Mouse (Mus musculus) limb, embryonic 13.5 days (tissue): Measurements from ENCODE around the gene Plxna4. TPM values are rescaled to one million over a fixed set of nuclear protein-coding genes. Genes with fewer than 3 reads are reported as not detected.

ENCODE experiments used
- ATAC-seq: fragments of 200-750 bp; cut with Nextera tagmentation; 2 replicates; pipeline ENCODE4 v1.8.0; 2017; ENCODE audit warnings: low read depth, moderate number of reproducible peaks, moderate TSS enrichment; ENCODE audit not compliant: low FRiP score
- H3K27ac ChIP-seq: fragments of 300-500 bp; sonication (generic); 2 replicates; pipeline ENCODE4 v1.5.1; 2015; ENCODE audit warnings: inconsistent platforms, mild to moderate bottlenecking, moderate library complexity
- H3K27me3 ChIP-seq: fragments of 300-500 bp; sonication (generic); 2 replicates; pipeline ENCODE4 v1.6.1; 2015; ENCODE audit warnings: mild to moderate bottlenecking, inconsistent platforms
- H3K36me3 ChIP-seq: fragments of 300-500 bp; sonication (generic); 2 replicates; pipeline ENCODE4 v1.6.1; 2015; ENCODE audit warnings: inconsistent platforms, mild to moderate bottlenecking, moderate library complexity
- H3K4me1 ChIP-seq: fragments of 300-500 bp; sonication (generic); 2 replicates; pipeline ENCODE4 v1.6.1; 2015; ENCODE audit warnings: inconsistent platforms
- H3K4me2 ChIP-seq: fragments of 300-500 bp; sonication (generic); replicated peaks from 2 replicates; pipeline ENCODE4 v1.6.1; 2015; ENCODE audit warnings: inconsistent platforms, mild to moderate bottlenecking, moderate library complexity
- H3K4me3 ChIP-seq: fragments of 300-500 bp; sonication (generic); 2 replicates; pipeline ENCODE4 v1.5.1; 2015; ENCODE audit warnings: moderate library complexity, mild to moderate bottlenecking, inconsistent platforms
- H3K9ac ChIP-seq: fragments of 300-500 bp; sonication (generic); 2 replicates; pipeline ENCODE4 v1.6.1; 2015; ENCODE audit warnings: mild to moderate bottlenecking, inconsistent platforms
- H3K9me3 ChIP-seq: fragments of 300-500 bp; sonication (generic); 2 replicates; pipeline ENCODE4 v1.6.1; 2016; ENCODE audit warnings: inconsistent platforms
- WGBS: fragments of 180-500 bp; shearing (Covaris S2); methylation state at CpG from one replicate; pipeline ENCODE4 v1.1.7; 2015; 5-methylcytosine and 5-hydroxymethylcytosine counted together
- polyA plus RNA-seq: library from polyadenylated mRNA; unstranded; fragments of >200 nt; fragmentation: Nextera tagmentation; extraction: Ambion mirVana; gene quantifications from 2 replicates; pipeline ENCODE4 v1.2.1, GENCODE M21; 2015

The Plxna4 gene
- polyA plus RNA-seq, 1 experiment from 2014 or later, result 3.9 TPM

GRCm38 (mm10) chr6:32266085-32266484, 321.9 kb downstream of the Plxna4 start:
- Histone ChIP-seq H3K27ac (no peak overlapping the region), H3K4me2 (no peak overlapping the region), H3K9me3 (no peaks in the 10 kb centered on the region; the same call in 1 of the 2 replicates), H3K36me3 (no peaks in the 10 kb centered on the region), H3K27me3 (no peaks in the 10 kb centered on the region), H3K9ac (no peak overlapping the region), H3K4me3 (no peak overlapping the region), H3K4me1 (peaks cover 12% of the 10 kb centered on the region)
- ATAC-seq, result no peak
- WGBS, result 87% methylated on average over 7 of the region's 7 CpGs

DNA sequence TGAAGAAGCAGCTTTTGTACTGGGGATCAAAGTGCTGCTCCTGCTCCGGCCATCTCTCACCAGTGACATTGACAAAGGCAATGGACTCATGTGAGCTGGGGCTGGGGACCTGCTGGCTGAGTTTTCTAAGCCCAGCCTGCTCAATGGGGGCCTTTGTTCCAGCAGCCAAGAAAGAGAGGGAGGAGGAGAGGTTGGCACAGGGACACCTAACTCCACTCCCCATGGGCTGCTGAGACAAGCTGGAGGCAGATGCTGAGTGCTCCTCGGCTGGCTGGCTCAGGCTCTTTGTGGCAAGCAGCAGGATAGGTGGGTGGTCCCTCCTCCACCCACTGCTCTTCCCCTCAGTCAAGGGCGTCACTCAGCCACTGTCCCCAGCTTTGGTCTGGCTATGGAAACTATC, 326.7 kb downstream of the Plxna4 start:
- Histone ChIP-seq H3K27me3 (no peaks in the 10 kb centered on the region), H3K27ac (no peak overlapping the region), H3K4me2 (no peak overlapping the region), H3K4me3 (no peak overlapping the region), H3K4me1 (peaks cover 17% of the 10 kb centered on the region), H3K36me3 (no peaks in the 10 kb centered on the region), H3K9ac (no peak overlapping the region), H3K9me3 (no peaks in the 10 kb centered on the region)
- WGBS, result 38% methylated on average over 3 of the region's 3 CpGs
- ATAC-seq, result no peak

GRCm38 (mm10) chr6:32260341-32260740, 327.7 kb downstream of the Plxna4 start:
- no peak overlapping the region for H3K27ac ChIP-seq
- no peaks in the 10 kb centered on the region for H3K27me3 ChIP-seq
- H3K4me1 ChIP-seq, result peaks cover 17% of the 10 kb centered on the region
- ATAC-seq, result no peak
- no peak overlapping the region for H3K9ac ChIP-seq
- H3K4me3 ChIP-seq, result no peak overlapping the region
- WGBS, result 82% methylated on average over 5 of the region's 5 CpGs
- H3K4me2 ChIP-seq, result no peak overlapping the region
- no peaks in the 10 kb centered on the region for H3K9me3 ChIP-seq
- H3K36me3 ChIP-seq, result no peaks in the 10 kb centered on the region

- Histone ChIP-seq H3K9ac (no peak overlapping the region), H3K36me3 (no peaks in the 10 kb centered on the region), H3K9me3 (no peaks in the 10 kb centered on the region), H3K27me3 (no peaks in the 10 kb centered on the region), H3K27ac (no peak overlapping the region), H3K4me2 (no peak overlapping the region), H3K4me3 (no peak overlapping the region), H3K4me1 (peaks cover 34% of the 10 kb centered on the region)
- 30% methylated on average over 2 of the region's 2 CpGs for WGBS
- no peak for ATAC-seq
Observed at GRCm38 (mm10) chr6:32255191-32255590, 332.8 kb downstream of the Plxna4 start.

DNA sequence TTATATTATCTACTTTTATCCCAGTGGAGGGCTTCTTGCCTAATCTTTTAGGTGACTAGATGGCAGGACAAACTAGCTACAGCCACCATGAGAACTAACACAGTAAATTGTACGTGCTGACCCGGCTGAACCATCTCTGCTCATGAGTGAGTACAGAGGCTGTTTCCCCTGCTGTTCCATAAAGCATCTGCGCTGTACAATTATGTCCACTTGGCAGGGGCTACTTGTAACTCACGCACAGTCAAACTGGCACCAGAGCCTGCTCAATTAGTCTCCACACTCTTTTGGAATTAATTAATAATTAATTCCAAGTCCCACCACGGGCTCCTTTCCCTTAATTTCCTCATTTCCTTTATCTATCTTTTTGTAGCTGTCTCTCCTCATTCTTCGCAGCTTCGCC, 335.8 kb downstream of the Plxna4 start:
- Histone ChIP-seq H3K9me3 (no peaks in the 10 kb centered on the region), H3K27ac (no peak overlapping the region), H3K9ac (no peak overlapping the region), H3K36me3 (no peaks in the 10 kb centered on the region), H3K4me2 (peak overlapping the region; percentile 45; the same call in 1 of the 2 replicates), H3K4me1 (peaks cover 34% of the 10 kb centered on the region), H3K4me3 (no peak overlapping the region), H3K27me3 (no peaks in the 10 kb centered on the region)
- no peak for ATAC-seq
- 41% methylated on average over 7 of the region's 7 CpGs for WGBS

- H3K9me3 ChIP-seq, result no peaks in the 10 kb centered on the region
- peak overlapping the region; percentile 3; the same call in 1 of the 2 replicates for H3K27ac ChIP-seq
- no peak overlapping the region for H3K9ac ChIP-seq
- H3K4me2 ChIP-seq, result peak overlapping the region; percentile 45
- 30% methylated on average over 10 of the region's 10 CpGs for WGBS
- H3K4me3 ChIP-seq, result peak overlapping the region; percentile 13
- no peaks in the 10 kb centered on the region for H3K27me3 ChIP-seq
- no peaks in the 10 kb centered on the region for H3K36me3 ChIP-seq
- ATAC-seq, result 0 out of 2 replicates have a peak, but pooled peaks have one; percentile 19
- H3K4me1 ChIP-seq, result peaks cover 34% of the 10 kb centered on the region
Observed at GRCm38 (mm10) chr6:32251674-32252073, 336.3 kb downstream of the Plxna4 start.

DNA sequence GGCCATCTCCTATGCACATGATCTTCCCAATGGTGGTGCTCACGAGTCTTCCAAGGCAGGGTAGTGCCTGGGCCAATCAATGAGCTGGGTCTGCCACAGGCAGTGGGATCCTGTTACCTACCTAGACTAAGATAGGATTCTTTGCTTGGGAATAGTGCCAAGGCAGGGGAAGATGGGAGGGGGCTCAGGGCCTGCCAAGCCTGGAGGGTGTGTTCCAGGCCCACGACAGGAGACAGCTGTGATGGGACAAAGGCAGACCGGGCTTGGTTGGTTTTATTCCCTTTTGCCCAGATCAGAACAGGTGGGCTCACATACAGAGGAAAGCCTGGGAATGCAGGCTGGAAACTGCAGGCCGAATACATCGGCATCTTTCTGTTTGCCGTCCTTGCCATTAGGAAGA, 342.0 kb downstream of the Plxna4 start:
- no peak overlapping the region for H3K9ac ChIP-seq
- peaks cover 2% of the 10 kb centered on the region for H3K4me1 ChIP-seq
- no peak overlapping the region for H3K27ac ChIP-seq
- no peak overlapping the region for H3K4me2 ChIP-seq
- H3K4me3 ChIP-seq, result no peak overlapping the region
- no peaks in the 10 kb centered on the region for H3K27me3 ChIP-seq
- no peak; the same call in 1 of the 2 replicates for ATAC-seq
- no peaks in the 10 kb centered on the region for H3K9me3 ChIP-seq
- 68% methylated on average over 6 of the region's 6 CpGs for WGBS
- no peaks in the 10 kb centered on the region for H3K36me3 ChIP-seq

DNA sequence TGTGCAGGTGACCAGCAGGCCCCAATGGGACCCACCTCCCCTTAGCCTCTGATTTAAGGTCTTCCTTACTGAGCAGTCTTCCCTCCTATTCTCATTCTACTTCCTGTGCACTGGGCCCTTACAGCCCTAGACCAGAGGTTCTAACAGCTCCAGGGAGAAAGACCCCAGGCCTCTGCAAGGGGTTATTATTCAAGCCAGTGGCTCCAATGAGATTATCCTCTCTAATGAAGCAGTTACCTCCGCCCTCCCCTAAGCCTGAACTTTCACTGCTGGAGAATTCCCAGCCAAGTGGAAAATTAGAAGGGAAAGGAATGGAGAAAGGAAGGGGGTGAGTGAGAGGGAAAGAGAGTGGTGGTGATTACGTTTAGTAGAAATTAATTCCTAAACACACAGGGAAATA, 345.0 kb downstream of the Plxna4 start:
- WGBS, result 53% methylated on average over 2 of the region's 2 CpGs
- H3K9ac ChIP-seq, result no peak overlapping the region
- H3K9me3 ChIP-seq, result no peaks in the 10 kb centered on the region
- no peaks in the 10 kb centered on the region for H3K27me3 ChIP-seq
- no peak for ATAC-seq
- no peak overlapping the region for H3K27ac ChIP-seq
- H3K4me1 ChIP-seq, result no peaks in the 10 kb centered on the region
- H3K36me3 ChIP-seq, result no peaks in the 10 kb centered on the region
- H3K4me3 ChIP-seq, result no peak overlapping the region
- no peak overlapping the region for H3K4me2 ChIP-seq

DNA sequence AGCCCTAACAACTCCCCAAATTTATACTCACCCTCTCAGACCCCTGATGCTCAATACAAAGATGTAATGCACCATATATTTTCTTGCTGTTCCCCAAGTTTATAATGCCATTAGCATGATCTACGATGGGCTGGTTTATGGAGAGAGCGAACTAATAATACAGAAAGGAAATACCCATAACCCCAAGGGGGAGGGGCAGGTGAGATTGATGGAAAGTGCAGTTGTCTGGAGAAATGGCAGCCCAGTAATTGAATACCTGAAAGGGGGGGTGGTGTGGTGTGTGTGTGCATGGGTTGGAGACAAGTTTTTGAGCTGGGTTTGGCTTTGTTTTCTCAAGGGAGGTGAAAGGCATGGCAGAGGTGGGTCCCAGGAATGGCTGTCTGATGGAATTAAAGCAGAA, 356.6 kb downstream of the Plxna4 start:
- WGBS, result 28% methylated on average over 2 of the region's 2 CpGs
- no peak overlapping the region for H3K4me2 ChIP-seq
- H3K36me3 ChIP-seq, result 0 out of 2 replicates have a peak, but pooled peaks cover 12% of the 10 kb centered on the region
- H3K4me1 ChIP-seq, result peaks cover 15% of the 10 kb centered on the region
- no peak for ATAC-seq
- no peak overlapping the region for H3K4me3 ChIP-seq
- H3K9me3 ChIP-seq, result no peaks in the 10 kb centered on the region
- no peak overlapping the region for H3K27ac ChIP-seq
- no peaks in the 10 kb centered on the region for H3K27me3 ChIP-seq
- no peak overlapping the region for H3K9ac ChIP-seq

DNA sequence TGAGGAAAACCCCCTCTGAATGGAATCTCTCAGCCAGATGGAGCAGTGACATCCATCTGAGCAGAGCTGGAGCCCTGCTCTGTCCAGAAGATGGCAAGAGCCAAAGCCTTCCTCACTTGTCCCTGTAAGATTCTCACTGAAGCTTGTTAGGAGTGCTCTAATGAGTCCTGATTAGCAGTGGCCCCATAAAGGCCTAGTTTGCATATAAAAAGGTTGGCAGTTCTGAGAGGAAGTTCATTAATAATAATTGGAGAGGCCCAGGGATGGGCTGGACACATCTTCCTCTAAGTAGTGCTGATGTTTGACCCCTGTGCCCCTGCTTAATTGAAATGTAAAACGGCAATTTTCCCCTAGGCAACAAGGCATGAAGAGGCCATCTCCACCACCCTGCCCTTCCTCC, 361.4 kb downstream of the Plxna4 start:
- no peaks in the 10 kb centered on the region for H3K27me3 ChIP-seq
- no peaks in the 10 kb centered on the region for H3K9me3 ChIP-seq
- no peak overlapping the region for H3K4me2 ChIP-seq
- no peak for ATAC-seq
- H3K27ac ChIP-seq, result no peak overlapping the region
- no peaks in the 10 kb centered on the region for H3K36me3 ChIP-seq
- no peak overlapping the region for H3K9ac ChIP-seq
- H3K4me1 ChIP-seq, result peaks cover 7% of the 10 kb centered on the region
- 29% methylated on average over 1 of the region's 1 CpGs for WGBS
- no peak overlapping the region for H3K4me3 ChIP-seq

GRCm38 (mm10) chr6:32224007-32224703, 363.8 kb downstream of the Plxna4 start:
- ATAC-seq, result no peak
- no peak overlapping the region for H3K4me2 ChIP-seq
- H3K4me3 ChIP-seq, result no peak overlapping the region
- no peaks in the 10 kb centered on the region for H3K4me1 ChIP-seq
- H3K9me3 ChIP-seq, result no peaks in the 10 kb centered on the region
- 84% methylated on average over 7 of the region's 7 CpGs for WGBS
- H3K27me3 ChIP-seq, result no peaks in the 10 kb centered on the region
- H3K27ac ChIP-seq, result no peak overlapping the region
- no peaks in the 10 kb centered on the region for H3K36me3 ChIP-seq
- H3K9ac ChIP-seq, result no peak overlapping the region

GRCm38 (mm10) chr6:32220765-32221164, 367.2 kb downstream of the Plxna4 start:
- ATAC-seq, result no peak
- no peak overlapping the region for H3K4me2 ChIP-seq
- no peaks in the 10 kb centered on the region for H3K36me3 ChIP-seq
- WGBS, result 79% methylated on average over 8 of the region's 8 CpGs
- no peak overlapping the region for H3K4me3 ChIP-seq
- no peak overlapping the region for H3K9ac ChIP-seq
- no peaks in the 10 kb centered on the region for H3K4me1 ChIP-seq
- H3K9me3 ChIP-seq, result no peaks in the 10 kb centered on the region
- no peak overlapping the region for H3K27ac ChIP-seq
- H3K27me3 ChIP-seq, result no peaks in the 10 kb centered on the region

DNA sequence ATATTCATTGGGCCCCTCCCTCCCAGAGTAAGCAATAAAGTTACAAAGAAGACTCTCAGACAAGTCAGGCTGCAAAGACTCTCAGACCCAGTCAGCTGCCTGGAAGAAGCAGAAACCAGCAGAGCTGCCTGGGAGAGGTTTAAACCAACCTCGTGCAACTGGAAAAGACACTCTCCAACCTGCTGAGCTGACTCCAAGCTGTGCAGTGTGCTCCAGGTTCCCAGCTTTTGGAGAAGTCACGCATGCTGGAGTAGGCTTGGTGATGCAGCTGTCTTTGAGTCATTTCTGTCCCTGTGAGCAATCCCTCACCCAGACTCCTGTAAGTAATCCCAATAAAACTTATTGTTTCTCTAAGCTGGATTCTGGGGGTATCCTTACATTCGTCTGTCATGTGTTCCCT, 369.4 kb downstream of the Plxna4 start:
- H3K27me3 ChIP-seq, result no peaks in the 10 kb centered on the region
- H3K4me3 ChIP-seq, result no peak overlapping the region
- 79% methylated on average over 3 of the region's 3 CpGs for WGBS
- no peaks in the 10 kb centered on the region for H3K36me3 ChIP-seq
- no peak overlapping the region for H3K4me2 ChIP-seq
- H3K4me1 ChIP-seq, result no peaks in the 10 kb centered on the region
- no peaks in the 10 kb centered on the region for H3K9me3 ChIP-seq
- H3K9ac ChIP-seq, result no peak overlapping the region
- H3K27ac ChIP-seq, result no peak overlapping the region
- no peak for ATAC-seq
